ENCODE assay signal across 17 mouse cellular contexts in the genomic region with DNA sequence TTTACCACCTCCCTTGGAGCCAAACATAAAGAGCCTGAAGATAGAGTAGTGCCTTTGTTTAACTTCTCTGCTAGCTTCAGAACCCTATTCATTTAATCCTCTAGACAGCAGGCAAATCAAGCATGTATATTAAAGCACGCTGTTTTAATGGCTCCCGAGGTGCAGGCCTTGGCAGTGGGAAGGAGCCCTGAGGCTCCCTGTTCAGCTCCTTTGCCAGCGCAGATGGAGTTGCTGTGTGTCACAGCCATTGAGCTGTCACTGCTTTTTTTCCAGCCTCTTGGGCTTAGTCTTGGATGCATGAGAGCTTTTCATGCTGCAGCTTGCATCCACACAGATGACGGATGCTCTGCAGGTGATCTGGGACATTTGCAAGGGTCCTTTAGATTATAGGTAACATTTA.
A peak's percentile ranks its signal among the peaks of the same experiment; 100 is the strongest.
DNase-seq lines count a peak whose midpoint lies in the region; ATAC-seq and TF ChIP-seq lines count a peak whose summit lies in the region.
"Had no signal": no experiment of that assay in that cellular context is flagged by ENCODE, and none has a peak within 500 bp of the region (broad histone marks: within the 10 kb centered on the region; RNA-seq: fewer than 3 reads in every experiment).

No protein-coding gene starts in this region.

- TF ChIP-seq CTCF in cerebellum, adult 2 months (IDR thresholded peaks at IDR 0.05; ENCODE audit: borderline replicate concordance, insufficient read depth, low read depth, low read length) = no peak
- no peak for TF ChIP-seq CTCF in forebrain, postnatal 0 days (IDR thresholded peaks at IDR 0.05; ENCODE audit: low read depth)

- DNase-seq in limb, embryonic 14.5 days (ENCODE audit: low spot score) = peak; percentile 41
- no peak for DNase-seq in limb, embryonic 10.5 days (ENCODE audit: low spot score)
- DNase-seq in cerebellum, adult 2 months = peak; percentile 65 to 82
- peak; percentile 70 for DNase-seq in forebrain, postnatal 0 days
- no peak for DNase-seq in spleen, postnatal 36 days (ENCODE audit: low spot score in 2 of 2)
- DNase-seq: adrenal gland, adult 8-10 months; heart, adult 11 months; lung, postnatal 10 days; right cerebral cortex, postnatal 4 days; thymus, adult 18-20 months had no signal

- H3K27ac ChIP-seq in limb, embryonic 14.5 days (replicated peaks; ENCODE audit: low read depth, low read length) = no peak overlapping the region
- H3K27ac ChIP-seq in limb, embryonic 10.5 days = no peak overlapping the region
- no peak overlapping the region for H3K27ac ChIP-seq in cerebellum, adult 2 months (ENCODE audit: insufficient read depth, low read length)
- no peak overlapping the region for H3K27ac ChIP-seq in forebrain, postnatal 0 days (ENCODE audit: low read depth, low read length)
- H3K27ac ChIP-seq: limb, embryonic 12.5 days; liver, embryonic 15.5 days had no signal

- no peaks in the 10 kb centered on the region for H3K27me3 ChIP-seq in limb, embryonic 14.5 days (ENCODE audit: control insufficient read depth, insufficient read depth, low read length)
- H3K27me3 ChIP-seq in limb, embryonic 10.5 days (ENCODE audit: low read depth, poor library complexity, severe bottlenecking) = peaks cover 20% of the 10 kb centered on the region; the same call in 1 of the 2 replicates
- H3K27me3 ChIP-seq in cerebellum, adult 2 months (ENCODE audit: control insufficient read depth, insufficient read depth, low read length) = no peaks in the 10 kb centered on the region
- H3K27me3 ChIP-seq in forebrain, postnatal 0 days (ENCODE audit: insufficient read depth, low read length) = no peaks in the 10 kb centered on the region
- H3K27me3 ChIP-seq: liver, embryonic 15.5 days had no signal

- H3K4me2 ChIP-seq in limb, embryonic 14.5 days (replicated peaks; ENCODE audit: low read depth, low read length, severe bottlenecking) = no peak overlapping the region
- H3K4me2 ChIP-seq in forebrain, postnatal 0 days (ENCODE audit: low read depth) = no peak overlapping the region
- H3K4me2 ChIP-seq: limb, embryonic 12.5 days; liver, embryonic 15.5 days had no signal

- H3K4me1 ChIP-seq in limb, embryonic 14.5 days (ENCODE audit: control insufficient read depth, insufficient read depth, low read length) = peaks cover 8% of the 10 kb centered on the region; the same call in 1 of the 2 replicates
- H3K4me1 ChIP-seq in limb, embryonic 10.5 days = peaks cover 36% of the 10 kb centered on the region
- peaks cover 28% of the 10 kb centered on the region; the same call in 1 of the 2 replicates for H3K4me1 ChIP-seq in cerebellum, adult 2 months (ENCODE audit: control insufficient read depth, insufficient read depth, low read length)
- no peaks in the 10 kb centered on the region for H3K4me1 ChIP-seq in forebrain, postnatal 0 days (ENCODE audit: insufficient read depth)

- 19% methylated on average over 4 of the region's 4 CpGs for WGBS in limb, embryonic 14.5 days
- 56% methylated on average over 4 of the region's 4 CpGs for whole genome bisulfite sequencing in limb, embryonic 10.5 days
- 9% methylated on average over 4 of the region's 4 CpGs for WGBS in cerebellum, adult 2 months
- 9% methylated on average over 4 of the region's 4 CpGs for WGBS in forebrain, postnatal 0 days

- H3K9me3 ChIP-seq in limb, embryonic 14.5 days (ENCODE audit: control insufficient read depth, low read length) = no peaks in the 10 kb centered on the region
- H3K9me3 ChIP-seq in limb, embryonic 10.5 days (replicated peaks) = no peaks in the 10 kb centered on the region
- H3K9me3 ChIP-seq in forebrain, postnatal 0 days (ENCODE audit: low read length) = no peaks in the 10 kb centered on the region
- H3K9me3 ChIP-seq: limb, embryonic 12.5 days; liver, embryonic 15.5 days had no signal

- no peak overlapping the region for H3K9ac ChIP-seq in limb, embryonic 14.5 days (ENCODE audit: low read depth, low read length, severe bottlenecking)
- no peak overlapping the region for H3K9ac ChIP-seq in forebrain, postnatal 0 days
- H3K9ac ChIP-seq: limb, embryonic 12.5 days; liver, embryonic 15.5 days had no signal

- no peak for TF ChIP-seq POLR2A in limb, embryonic 14.5 days (IDR thresholded peaks at IDR 0.05; ENCODE audit: borderline replicate concordance, extremely low read depth, insufficient read depth, insufficient read length)
- TF ChIP-seq POLR2A in cerebellum, adult 2 months (IDR thresholded peaks at IDR 0.05; ENCODE audit: borderline replicate concordance, insufficient read depth, low read length) = no peak

- H3K36me3 ChIP-seq in limb, embryonic 14.5 days (ENCODE audit: control insufficient read depth, insufficient read depth, low read length) = no peaks in the 10 kb centered on the region
- no peaks in the 10 kb centered on the region for H3K36me3 ChIP-seq in limb, embryonic 10.5 days
- no peaks in the 10 kb centered on the region for H3K36me3 ChIP-seq in forebrain, postnatal 0 days (ENCODE audit: insufficient read depth)
- H3K36me3 ChIP-seq: limb, embryonic 12.5 days; liver, embryonic 15.5 days had no signal

- no peak overlapping the region for H3K4me3 ChIP-seq in limb, embryonic 14.5 days (replicated peaks; ENCODE audit: low read length)
- no peak overlapping the region for H3K4me3 ChIP-seq in limb, embryonic 10.5 days
- no peak overlapping the region for H3K4me3 ChIP-seq in cerebellum, adult 2 months (replicated peaks; ENCODE audit: insufficient read depth, low read depth, low read length)
- H3K4me3 ChIP-seq in forebrain, postnatal 0 days (ENCODE audit: low read depth, low read length) = no peak overlapping the region
- H3K4me3 ChIP-seq: erythroblast, embryonic 14.5 days; limb, embryonic 12.5 days; liver, embryonic 15.5 days had no signal

- no peak for ATAC-seq in limb, embryonic 14.5 days (ENCODE audit: low FRiP score, low read depth)
- ATAC-seq in cerebellum, adult (ENCODE audit: insufficient number of reproducible peaks, low FRiP score, low TSS enrichment) = peak; percentile 84; the same call in 1 of the 2 replicates
- ATAC-seq in forebrain, postnatal 0 days = peak; percentile 45; the same call in 1 of the 2 replicates
- no peak for ATAC-seq in monocyte, adult 5-6 weeks (replicated peaks; ENCODE audit: insufficient number of reproducible peaks, low FRiP score, low TSS enrichment, poor library complexity, severe bottlenecking)
- ATAC-seq: CD4-positive, CD25-positive, alpha-beta regulatory T cell, adult 4 months; inflammation-experienced regulatory T-cells, adult 6 months had no signal

Comparison
In these comparisons a context has a peak if more than half of its experiments do, and no peak if none do; other contexts are left out.
1. DNase-seq: peak in limb, embryonic 14.5 days (single experiment), cerebellum, adult 2 months (2 of 2) and forebrain, postnatal 0 days (single experiment); none in limb, embryonic 10.5 days (single experiment) and spleen, postnatal 36 days (0 of 2).
2. ATAC-seq: peak in cerebellum, adult (single experiment) and forebrain, postnatal 0 days (single experiment); none in limb, embryonic 14.5 days (single experiment) and monocyte, adult 5-6 weeks (single experiment).